Comparison of ENCODE assay signal across 10 mouse cellular contexts in the genomic region with DNA sequence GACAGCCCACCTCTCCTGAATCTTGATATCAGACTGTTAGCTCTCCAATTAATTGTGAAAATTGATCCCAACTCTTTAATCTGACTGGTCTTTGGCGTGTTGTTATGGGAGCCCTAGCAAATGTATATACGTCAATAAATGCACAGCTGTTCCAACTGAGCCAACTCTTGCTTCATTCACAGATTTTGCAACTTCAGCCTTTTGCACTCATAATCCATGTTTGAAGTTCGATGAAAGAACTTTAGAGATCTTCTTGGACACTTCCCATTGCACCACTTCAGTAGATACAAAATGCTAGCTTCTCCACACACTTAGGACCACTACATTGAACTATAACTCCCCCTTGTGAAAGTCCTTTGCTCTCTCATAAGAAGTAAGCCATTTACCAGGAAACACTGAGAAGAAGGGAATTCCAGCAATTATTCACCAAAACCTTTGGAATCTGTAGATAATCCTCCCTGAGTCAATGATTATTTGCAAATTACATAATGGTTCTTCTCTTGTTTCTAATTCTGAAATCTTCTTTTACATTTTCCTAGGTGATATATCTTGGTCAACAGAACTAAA.
"Had no signal": no experiment of that assay in that cellular context is flagged by ENCODE, and none has a peak within 500 bp of the region (broad histone marks: within the 10 kb centered on the region; RNA-seq: fewer than 3 reads in every experiment).

No protein-coding gene starts in this region.

- H3K27ac ChIP-seq: kidney, embryonic 15.5 days; limb, embryonic 15.5 days; liver, embryonic 15.5 days; midbrain, embryonic 13.5 days had no signal

- H3K9ac ChIP-seq: kidney, embryonic 15.5 days; limb, embryonic 15.5 days; liver, embryonic 15.5 days; lung, embryonic 14.5 days; midbrain, embryonic 13.5 days had no signal

- ATAC-seq: hindbrain, embryonic 16.5 days; inflammation-experienced regulatory T-cells, adult 6 months; midbrain, embryonic 13.5 days had no signal

- H3K4me1 ChIP-seq: kidney, embryonic 15.5 days; limb, embryonic 15.5 days had no signal

- H3K9me3 ChIP-seq: kidney, embryonic 15.5 days; limb, embryonic 15.5 days; liver, embryonic 15.5 days; midbrain, embryonic 13.5 days had no signal

- H3K36me3 ChIP-seq: kidney, embryonic 15.5 days; limb, embryonic 15.5 days; liver, embryonic 15.5 days; midbrain, embryonic 13.5 days had no signal

- H3K4me3 ChIP-seq: kidney, embryonic 15.5 days; limb, embryonic 15.5 days; liver, embryonic 15.5 days; midbrain, embryonic 13.5 days had no signal

- DNase-seq: lung, embryonic 14.5 days; lung, postnatal 14 days; right cerebral cortex, postnatal 25 days; thymus, postnatal 14 days had no signal

- H3K4me2 ChIP-seq: kidney, embryonic 15.5 days; limb, embryonic 15.5 days; liver, embryonic 15.5 days; lung, embryonic 14.5 days; midbrain, embryonic 13.5 days had no signal

- H3K27me3 ChIP-seq: kidney, embryonic 15.5 days; limb, embryonic 15.5 days; liver, embryonic 15.5 days; midbrain, embryonic 13.5 days had no signal
